Mouse (Mus musculus): ENCODE measurements around the gene Slc36a1.

Slc36a1 gene

GRCm38 (mm10) chr11:55204159-55204596, at the start of gene Slc36a1:
Gene Slc36a1, plus strand, starts transcription at chr11:55204350.
- peak; percentile 68 for DNase-seq (ENCODE audit: extremely low read depth, low read depth)

DNA sequence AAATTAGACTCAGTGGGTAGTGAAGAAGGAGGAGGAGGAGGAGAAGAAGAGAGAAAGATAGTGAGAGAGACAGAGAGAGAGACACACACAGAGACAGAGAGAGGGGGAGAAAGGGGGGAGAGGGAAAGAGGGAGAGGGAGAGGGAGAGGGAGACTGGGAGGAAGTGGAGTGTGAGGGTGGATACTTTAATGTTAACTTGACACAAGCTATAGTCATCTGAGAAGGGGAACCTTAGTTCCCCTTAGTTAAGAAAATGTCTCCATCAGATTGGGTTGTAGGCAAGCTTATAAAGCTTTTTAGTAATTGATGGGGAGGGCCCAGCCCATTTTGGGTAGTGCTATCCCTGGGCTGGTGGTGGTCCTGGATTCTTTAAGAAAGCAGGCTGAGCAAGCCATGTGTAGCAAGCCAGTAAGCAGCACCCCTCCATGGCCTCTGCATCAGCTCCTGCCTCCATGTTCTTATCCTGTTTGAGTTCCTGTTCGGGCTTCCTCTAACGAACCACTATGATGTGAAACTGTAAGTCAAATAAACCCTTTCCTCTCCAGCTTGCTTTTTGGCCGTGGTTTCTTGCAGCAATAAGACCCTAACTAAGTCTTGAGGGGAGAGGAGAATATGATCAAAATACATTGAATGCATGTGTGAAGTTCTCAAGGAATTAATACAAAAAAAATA, 49.6 kb upstream of the Slc36a1 start:
- DNase-seq (ENCODE audit: extremely low read depth, low read depth) = peak; percentile 51

- peak; percentile 87 for DNase-seq (ENCODE audit: extremely low read depth, low read depth)
Observed at GRCm38 (mm10) chr11:55155070-55155421, 49.1 kb upstream of the Slc36a1 start.

DNA sequence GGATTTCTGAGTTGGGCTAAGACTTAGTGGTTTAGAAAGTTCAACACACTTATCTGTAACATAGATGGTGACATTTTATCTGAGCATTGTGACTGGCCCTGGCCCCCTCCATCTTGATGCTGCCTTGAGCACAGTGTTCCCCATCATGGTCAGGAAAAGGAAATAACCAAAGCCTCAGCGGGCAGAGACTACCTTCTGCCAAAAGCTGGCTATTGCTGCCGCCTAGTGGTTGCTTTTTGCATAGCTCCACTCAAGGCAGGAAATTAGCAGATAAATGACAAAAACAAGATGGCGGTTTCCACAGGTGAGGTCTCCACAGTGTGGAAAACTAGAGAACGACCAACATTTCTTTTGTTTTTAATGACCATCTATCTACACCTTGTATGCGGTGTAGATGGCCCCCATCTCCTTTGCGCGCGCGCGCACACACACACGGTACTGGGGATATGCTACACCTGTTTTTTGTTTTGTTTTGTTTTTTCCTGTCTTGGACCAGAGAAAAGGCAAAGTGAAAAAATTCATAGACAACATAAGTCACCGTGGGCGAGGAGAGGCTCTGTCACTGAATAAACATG, 45.3 kb upstream of the Slc36a1 start:
- DNase-seq (ENCODE audit: extremely low read depth, low read depth) = peak; percentile 69

DNA sequence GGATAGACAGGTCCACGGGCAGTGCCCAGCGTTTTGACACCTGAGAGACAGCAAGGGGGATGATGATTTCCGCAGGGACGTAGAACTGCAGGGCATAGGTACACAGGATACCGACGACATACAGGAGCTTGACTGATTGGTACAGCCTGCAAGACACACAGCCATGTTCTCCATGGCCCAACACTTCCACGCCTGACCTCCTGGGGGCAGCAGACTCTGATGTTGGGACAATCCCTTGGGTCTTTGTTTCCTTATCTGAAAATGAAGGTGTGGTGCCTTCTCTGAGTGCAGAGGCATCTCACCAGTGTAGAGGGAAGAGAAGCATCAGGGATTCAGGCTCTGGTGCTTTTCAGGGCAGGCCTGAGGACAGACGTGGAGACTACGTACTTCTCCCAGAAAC, 41.5 kb upstream of the Slc36a1 start:
- DNase-seq (ENCODE audit: extremely low read depth, low read depth) = peak; percentile 66

GRCm38 (mm10) chr11:55164723-55165122, 39.4 kb upstream of the Slc36a1 start:
- DNase-seq (ENCODE audit: extremely low read depth, low read depth) = peak; percentile 64

GRCm38 (mm10) chr11:55165748-55166147, 38.4 kb upstream of the Slc36a1 start:
- no peak for DNase-seq (ENCODE audit: extremely low read depth, low read depth)

- no peak for DNase-seq (ENCODE audit: extremely low read depth, low read depth)
Observed at GRCm38 (mm10) chr11:55168504-55168903, 35.6 kb upstream of the Slc36a1 start.

- DNase-seq (ENCODE audit: extremely low read depth, low read depth) = no peak
Observed at GRCm38 (mm10) chr11:55168914-55169313, 35.2 kb upstream of the Slc36a1 start.

DNA sequence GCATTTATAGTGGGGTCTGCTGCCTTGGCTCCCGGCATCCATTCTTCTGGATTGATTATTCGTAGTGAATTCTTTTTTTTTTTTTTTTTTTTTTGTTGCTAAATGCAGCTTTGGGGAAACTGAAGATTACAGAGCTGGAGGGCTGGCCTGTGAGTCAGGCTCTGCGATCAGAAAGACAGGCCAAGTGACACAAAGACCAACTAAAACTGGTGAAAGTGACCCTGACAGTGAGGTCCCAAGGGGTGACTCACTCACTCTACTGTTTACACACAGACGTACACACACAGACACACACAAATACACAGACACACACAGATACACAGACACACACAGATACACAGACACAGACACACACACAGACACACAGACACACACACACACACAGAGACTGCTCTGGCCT, 33.6 kb upstream of the Slc36a1 start:
- DNase-seq (ENCODE audit: extremely low read depth, low read depth) = no peak

DNA sequence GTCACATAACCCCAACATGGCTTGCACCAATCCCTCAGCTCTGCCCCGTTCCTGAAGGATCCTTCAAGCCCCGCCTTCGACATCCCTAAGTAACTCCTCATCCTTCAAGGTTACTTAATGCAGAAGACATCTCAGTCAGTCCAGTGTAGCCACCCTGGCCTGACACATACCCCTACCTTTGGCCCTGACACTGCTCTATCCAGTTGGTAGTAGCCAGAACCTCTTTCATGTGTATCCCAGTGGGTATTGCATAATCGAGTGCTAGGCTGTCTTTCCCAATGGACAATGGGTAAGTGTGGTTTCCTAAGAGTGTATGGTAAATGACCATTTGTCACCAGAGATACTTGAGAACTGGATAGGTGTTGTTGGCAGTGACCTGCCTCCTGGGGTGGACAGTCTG, 25.3 kb upstream of the Slc36a1 start:
- DNase-seq (ENCODE audit: extremely low read depth, low read depth) = no peak

DNA sequence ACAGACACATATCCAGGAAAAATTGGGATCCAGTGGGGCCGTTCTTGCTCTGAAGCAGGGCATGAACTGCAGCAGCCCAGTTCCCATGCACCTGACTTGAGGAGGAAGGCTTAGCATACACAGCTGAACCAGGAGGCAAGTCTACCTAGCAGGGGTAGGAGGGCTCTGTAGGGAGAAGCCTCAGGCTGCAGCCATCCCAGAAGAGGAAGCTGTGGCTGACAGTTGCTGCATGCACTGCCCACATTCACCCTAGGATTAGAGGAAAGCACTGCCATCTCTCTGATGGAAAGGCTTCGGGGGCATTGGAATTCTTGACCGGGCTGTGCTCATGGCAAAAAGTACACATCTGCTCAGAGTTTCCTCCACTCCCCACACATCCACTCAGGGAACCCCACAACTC, 24.3 kb upstream of the Slc36a1 start:
- no peak for DNase-seq (ENCODE audit: extremely low read depth, low read depth)

- DNase-seq (ENCODE audit: extremely low read depth, low read depth) = no peak
Observed at GRCm38 (mm10) chr11:55183124-55183523, 21.0 kb upstream of the Slc36a1 start.

- no peak for DNase-seq (ENCODE audit: extremely low read depth, low read depth)
Observed at GRCm38 (mm10) chr11:55184246-55184645, 19.9 kb upstream of the Slc36a1 start.

- DNase-seq (ENCODE audit: extremely low read depth, low read depth) = no peak
Observed at GRCm38 (mm10) chr11:55184733-55185291, 19.3 kb upstream of the Slc36a1 start, which contains the start of gene Slc36a2. Gene Slc36a2, minus strand, starts transcription at chr11:55185077.

GRCm38 (mm10) chr11:55187292-55187691, 16.9 kb upstream of the Slc36a1 start:
- no peak for DNase-seq (ENCODE audit: extremely low read depth, low read depth)

GRCm38 (mm10) chr11:55187777-55188176, 16.4 kb upstream of the Slc36a1 start:
- DNase-seq (ENCODE audit: extremely low read depth, low read depth) = no peak

- no peak for DNase-seq (ENCODE audit: extremely low read depth, low read depth)
Observed at GRCm38 (mm10) chr11:55190216-55190615, 13.9 kb upstream of the Slc36a1 start.

GRCm38 (mm10) chr11:55197086-55197485, 7.1 kb upstream of the Slc36a1 start:
- no peak for DNase-seq (ENCODE audit: extremely low read depth, low read depth)

GRCm38 (mm10) chr11:55197740-55198510, 6.2 kb upstream of the Slc36a1 start:
- DNase-seq (ENCODE audit: extremely low read depth, low read depth) = peak; percentile 32

DNA sequence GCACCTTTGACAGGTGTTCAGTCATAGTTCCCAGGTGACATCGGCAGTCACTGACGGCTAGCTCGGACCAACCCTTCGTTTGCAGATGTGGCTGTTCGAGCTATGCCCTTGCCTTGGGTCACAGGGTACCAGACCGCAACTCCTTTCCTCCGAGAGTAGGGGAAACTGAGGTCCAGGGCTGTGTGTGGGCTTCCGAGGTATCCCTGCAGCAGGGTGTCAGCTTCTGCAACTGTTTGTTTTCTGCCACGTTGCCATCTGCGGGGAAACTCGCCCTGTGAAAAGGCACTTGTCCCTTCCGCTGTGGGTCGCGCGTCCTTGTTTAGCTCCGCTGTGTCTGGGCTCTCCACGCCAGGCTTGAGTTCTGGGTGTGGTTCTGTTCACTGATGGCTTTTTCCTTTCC, 452 bp downstream of the Slc36a1 start:
- DNase-seq (ENCODE audit: extremely low read depth, low read depth) = peak; percentile 8
